Comparison of ENCODE assay signal across 10 mouse cellular contexts in genomic region chr5:120164450-120164849, GRCm38 (mm10). TPM values are rescaled to one million over a fixed set of nuclear protein-coding genes. Genes with fewer than 3 reads are reported as not detected.
DNase-seq lines count a peak whose midpoint lies in the region; ATAC-seq lines count a peak whose summit lies in the region.
"Had no signal": no experiment of that assay in that cellular context is flagged by ENCODE, and none has a peak within 500 bp of the region (broad histone marks: within the 10 kb centered on the region; RNA-seq: fewer than 3 reads in every experiment).

No protein-coding gene starts in this region.

- 0 out of 2 replicates have a peak overlapping the region, but pooled peaks have one; percentile 36 for H3K9ac ChIP-seq in embryonic facial prominence, embryonic 13.5 days
- H3K9ac ChIP-seq: neural tube, embryonic 12.5 days had no signal

- no peak overlapping the region for H3K4me3 ChIP-seq in embryonic facial prominence, embryonic 13.5 days
- H3K4me3 ChIP-seq in embryonic facial prominence, embryonic 10.5 days, result no peak overlapping the region
- H3K4me3 ChIP-seq: neural tube, embryonic 12.5 days had no signal

- no peak for ATAC-seq in embryonic facial prominence, embryonic 13.5 days (ENCODE audit: insufficient number of reproducible peaks, insufficient read depth, low FRiP score, low TSS enrichment, low read depth)

- H3K36me3 ChIP-seq in embryonic facial prominence, embryonic 13.5 days, result no peaks in the 10 kb centered on the region
- no peaks in the 10 kb centered on the region; the same call in 1 of the 2 replicates for H3K36me3 ChIP-seq in embryonic facial prominence, embryonic 10.5 days (replicated peaks)
- H3K36me3 ChIP-seq: neural tube, embryonic 12.5 days had no signal

- H3K4me1 ChIP-seq in embryonic facial prominence, embryonic 13.5 days, result 0 out of 2 replicates have a peak, but pooled peaks cover 6% of the 10 kb centered on the region
- H3K4me1 ChIP-seq in embryonic facial prominence, embryonic 10.5 days, result peaks cover 43% of the 10 kb centered on the region
- H3K4me1 ChIP-seq: neural tube, embryonic 12.5 days had no signal

- no peaks in the 10 kb centered on the region for H3K27me3 ChIP-seq in embryonic facial prominence, embryonic 13.5 days
- H3K27me3 ChIP-seq in embryonic facial prominence, embryonic 10.5 days (replicated peaks; ENCODE audit: low read depth, poor library complexity, severe bottlenecking), result no peaks in the 10 kb centered on the region
- H3K27me3 ChIP-seq: neural tube, embryonic 12.5 days had no signal

- no peak for DNase-seq in embryonic facial prominence, embryonic 10.5 days (ENCODE audit: low spot score)
- DNase-seq in Muller cell, postnatal 12 days (ENCODE audit: inconsistent ontology term), result peak; percentile 67
- peak; percentile 81 to 82 for DNase-seq in cerebellum, postnatal 36 days
- peak; percentile 71 for DNase-seq in heart, postnatal 4 days
- DNase-seq in right cerebral cortex, postnatal 25 days, result peak; percentile 68
- no peak for DNase-seq in neural tube, embryonic 10.5 days (ENCODE audit: extremely low spot score, low spot score)
- no peak for DNase-seq in thymus, postnatal 25 days

- no peak overlapping the region for H3K4me2 ChIP-seq in embryonic facial prominence, embryonic 13.5 days
- H3K4me2 ChIP-seq: neural tube, embryonic 12.5 days had no signal

- H3K9me3 ChIP-seq in embryonic facial prominence, embryonic 13.5 days, result no peaks in the 10 kb centered on the region
- H3K9me3 ChIP-seq in embryonic facial prominence, embryonic 10.5 days, result no peaks in the 10 kb centered on the region
- H3K9me3 ChIP-seq: neural tube, embryonic 12.5 days had no signal

- H3K27ac ChIP-seq in embryonic facial prominence, embryonic 13.5 days, result no peak overlapping the region
- H3K27ac ChIP-seq in embryonic facial prominence, embryonic 10.5 days (replicated peaks), result no peak overlapping the region
- H3K27ac ChIP-seq: kidney, postnatal 0 days; neural tube, embryonic 12.5 days had no signal

- 78% methylated on average over 11 of the region's 11 CpGs for WGBS in embryonic facial prominence, embryonic 13.5 days
- 79% methylated on average over 11 of the region's 11 CpGs for WGBS in embryonic facial prominence, embryonic 10.5 days

RNA-seq across cellular contexts. Expression of gene Rbm19, which starts 48.2 kb away (rescaled TPM):
- polyA plus RNA-seq in embryonic facial prominence, embryonic 13.5 days (2015; fragmentation: Nextera tagmentation; extraction: Ambion mirVana), result 28.4 and 28.8 TPM in 2 replicates
- 37.5 and 38.5 TPM in 2 replicates for polyA plus RNA-seq in embryonic facial prominence, embryonic 10.5 days (2016; fragmentation: Nextera tagmentation; extraction: Ambion mirVana)
- 10 to 100 TPM; 18.4 to 21.7 TPM for total RNA-seq in heart, postnatal 4 days (2021)

Comparison
In these comparisons a context has a peak if more than half of its experiments do, and no peak if none do; other contexts are left out.
1. DNase-seq: peak in Muller cell, postnatal 12 days (single experiment), cerebellum, postnatal 36 days (2 of 2), heart, postnatal 4 days (single experiment) and right cerebral cortex, postnatal 25 days (single experiment); none in embryonic facial prominence, embryonic 10.5 days (single experiment), neural tube, embryonic 10.5 days (single experiment) and thymus, postnatal 25 days (single experiment).